Mouse (Mus musculus) spleen, adult 2 months (tissue): ENCODE measurements around the gene Rab38. TPM values are rescaled to one million over a fixed set of nuclear protein-coding genes. Genes with fewer than 3 reads are reported as not detected.

Experiments
- DNase-seq, 2 experiments: peaks; one replicate each; pipeline versions ENCODE4 v3.0.0 to v3.0.0-alpha.2; 2012 to 2021; ENCODE audit warnings: low spot score in 2 of 2, low read depth in 1 of 2
- H3K27ac ChIP-seq: fragments of 200-500 bp; 2 replicates; pipeline ENCODE4 v1.5.1; 2012; ENCODE audit warnings: low read length, inconsistent platforms; ENCODE audit not compliant: insufficient read depth
- H3K27me3 ChIP-seq: fragments of 200-500 bp; 2 replicates; pipeline ENCODE4 v1.6.1; 2012; ENCODE audit warnings: mild to moderate bottlenecking, moderate library complexity, low read length, inconsistent platforms; ENCODE audit not compliant: control insufficient read depth, insufficient read depth
- H3K36me3 ChIP-seq: fragments of 200-500 bp; 2 replicates; pipeline ENCODE4 v1.6.1; 2012; ENCODE audit warnings: mild to moderate bottlenecking, low read length, inconsistent platforms; ENCODE audit not compliant: control insufficient read depth, insufficient read depth
- H3K4me1 ChIP-seq: fragments of 200-500 bp; 2 replicates; pipeline ENCODE4 v1.6.1; 2011; ENCODE audit warnings: inconsistent platforms; ENCODE audit not compliant: control insufficient read depth, insufficient read depth, insufficient read length
- H3K4me3 ChIP-seq: fragments of 200-500 bp; 2 replicates; pipeline ENCODE4 v1.5.1; 2011; ENCODE audit warnings: mild to moderate bottlenecking, inconsistent platforms; ENCODE audit not compliant: insufficient read depth, insufficient read length; ENCODE audit errors: extremely low read depth
- CTCF ChIP-seq: fragments of 200-500 bp; IDR thresholded peaks from 2 replicates; pipeline ENCODE4 v1.5.1; 2011; ENCODE audit warnings: mild to moderate bottlenecking, inconsistent platforms; ENCODE audit not compliant: insufficient read depth, insufficient read length, insufficient replicate concordance; ENCODE audit errors: extremely low read depth
- POLR2A ChIP-seq: fragments of 200-500 bp; IDR thresholded peaks from 2 replicates; pipeline ENCODE4 v1.6.1; 2011; ENCODE audit warnings: low read depth, low read length, inconsistent platforms
- WGBS: fragments of 180-500 bp; shearing (Covaris S2); methylation state at CpG from one replicate; pipeline ENCODE4 v1.1.7; 2018; 5-methylcytosine and 5-hydroxymethylcytosine counted together
- polyA plus RNA-seq: library from polyadenylated mRNA; depleted of rRNA; stranded (reverse); fragments of >200 nt; gene quantifications from 2 replicates; pipeline ENCODE4 v1.2.3, GENCODE M21; 2012

The Rab38 gene
- polyA plus RNA-seq, 1 experiment = 2.9 TPM

DNA sequence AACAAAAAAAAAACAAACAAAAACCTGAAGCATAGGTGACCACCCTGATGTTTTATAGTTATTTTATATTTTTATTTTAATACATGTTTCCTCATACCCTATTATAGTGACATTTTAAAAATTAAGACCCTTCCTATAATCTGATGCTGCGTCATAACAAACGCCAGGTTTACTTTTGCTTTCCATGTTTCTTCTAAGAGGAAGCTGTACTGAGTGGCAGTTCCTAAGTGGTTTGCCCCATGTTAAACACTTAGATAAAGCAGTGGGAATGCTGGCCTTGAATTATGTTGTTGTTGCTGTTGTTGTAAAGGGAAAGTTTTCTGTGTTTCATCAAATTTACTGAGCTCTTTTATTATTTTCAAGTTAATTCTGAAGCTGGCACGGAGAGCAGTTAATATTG, 27.8 kb downstream of the Rab38 start:
- Histone ChIP-seq H3K4me1 (no peaks in the 10 kb centered on the region), H3K4me3 (no peak overlapping the region), H3K27ac (no peak overlapping the region), H3K27me3 (no peaks in the 10 kb centered on the region), H3K36me3 (no peaks in the 10 kb centered on the region)
- WGBS = 59% methylated on average over 3 of the region's 3 CpGs
- DNase-seq = no peak
- TF ChIP-seq POLR2A = no peak
- no peak for TF ChIP-seq CTCF

DNA sequence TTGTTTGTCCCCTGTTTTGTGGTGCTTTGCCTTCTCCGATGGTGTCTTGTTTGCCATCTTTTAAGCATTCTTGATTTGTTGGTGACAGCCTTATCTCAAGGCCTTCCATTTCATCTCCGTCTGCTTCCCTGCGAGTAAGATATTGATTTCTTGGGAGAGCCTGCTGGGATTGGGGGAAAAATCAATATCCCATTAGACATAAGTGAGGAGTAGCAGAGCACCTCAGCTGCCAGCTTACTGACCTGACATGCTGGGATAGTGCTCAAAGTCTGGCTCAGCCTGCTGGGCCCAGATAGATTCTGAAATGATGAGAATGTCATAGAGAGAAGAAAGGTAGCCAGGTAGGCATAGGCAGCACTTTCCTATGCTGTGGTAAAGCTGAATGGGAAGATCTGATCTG, 37.7 kb downstream of the Rab38 start:
- H3K27me3 ChIP-seq = no peaks in the 10 kb centered on the region
- no peaks in the 10 kb centered on the region for H3K4me1 ChIP-seq
- DNase-seq = no peak
- no peak overlapping the region for H3K4me3 ChIP-seq
- H3K27ac ChIP-seq = no peak overlapping the region
- WGBS = 89% methylated on average over 3 of the region's 3 CpGs
- TF ChIP-seq CTCF = no peak
- TF ChIP-seq POLR2A = no peak
- no peaks in the 10 kb centered on the region for H3K36me3 ChIP-seq

DNA sequence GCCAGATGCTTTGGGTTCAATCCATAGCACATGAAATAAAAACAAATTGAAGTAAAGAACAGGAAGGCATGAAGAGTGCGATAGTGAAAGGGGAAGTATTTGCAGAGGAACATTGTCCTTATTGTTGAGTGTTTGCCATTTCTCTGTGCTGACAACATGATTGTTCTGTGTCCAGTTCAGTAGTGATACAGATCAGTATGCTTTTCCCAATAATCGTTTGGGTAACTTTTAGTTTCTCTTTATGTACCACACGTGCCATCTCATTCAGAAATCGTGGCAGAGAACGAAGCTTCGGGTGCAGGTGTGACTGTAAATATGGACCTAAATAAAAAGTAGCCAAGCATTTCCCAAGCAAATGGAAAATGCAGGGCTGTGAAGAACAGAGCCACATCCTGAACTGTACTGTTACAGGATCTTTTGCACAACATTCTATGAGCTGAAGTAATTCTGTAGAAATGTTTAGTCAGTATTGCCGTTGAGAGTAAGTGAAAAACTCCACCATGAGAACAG, 52.1 kb downstream of the Rab38 start:
- Histone ChIP-seq H3K27ac (no peak overlapping the region), H3K27me3 (no peaks in the 10 kb centered on the region), H3K4me1 (no peaks in the 10 kb centered on the region), H3K4me3 (no peak overlapping the region), H3K36me3 (no peaks in the 10 kb centered on the region)
- DNase-seq = no peak
- 12% methylated on average over 7 of the region's 7 CpGs for WGBS
- TF ChIP-seq CTCF (no peak), POLR2A (no peak)

DNA sequence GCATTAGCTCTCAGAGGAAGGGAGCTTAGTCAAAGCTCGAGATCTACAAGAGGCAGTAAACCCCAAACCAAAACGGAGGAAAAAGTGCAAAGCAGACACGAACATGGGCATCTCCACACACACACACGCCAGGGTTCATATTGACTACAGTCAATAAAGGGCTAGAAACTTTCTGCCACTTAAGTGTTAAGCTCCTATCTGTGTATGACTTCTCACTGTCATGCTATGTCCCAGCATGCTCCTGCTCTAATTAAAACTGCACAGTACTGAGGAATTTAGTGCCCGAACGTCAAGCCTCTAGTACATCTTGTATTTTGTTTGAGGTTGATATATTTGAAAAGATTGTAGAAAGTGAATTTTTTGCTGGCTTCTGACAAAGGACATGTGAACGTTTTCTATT, 52.6 kb downstream of the Rab38 start:
- no peaks in the 10 kb centered on the region for H3K4me1 ChIP-seq
- 42% methylated on average over 7 of the region's 7 CpGs for WGBS

DNA sequence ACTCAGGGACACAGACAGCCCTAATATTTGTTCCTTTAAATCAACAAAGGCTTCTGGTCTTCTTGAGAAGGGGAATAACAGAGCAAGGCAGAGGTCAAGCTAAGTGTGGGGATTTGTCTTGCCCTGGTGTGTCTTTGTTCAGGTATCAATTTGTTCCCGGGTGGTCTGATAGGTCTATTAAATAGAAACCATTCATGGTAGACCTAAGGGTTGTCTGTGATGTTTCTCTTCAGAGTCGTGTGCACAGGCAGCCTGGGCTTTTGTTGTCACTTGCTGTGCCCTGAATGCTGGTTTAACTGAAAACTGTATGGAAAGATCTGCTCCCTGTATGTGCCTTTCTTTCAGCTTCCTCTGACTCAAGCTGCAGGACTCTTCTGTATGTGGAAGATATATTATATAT, 60.9 kb downstream of the Rab38 start:
- H3K4me3 ChIP-seq = no peak overlapping the region
- no peak overlapping the region for H3K27ac ChIP-seq
- 84% methylated on average over 2 of the region's 2 CpGs for whole genome bisulfite sequencing
- H3K36me3 ChIP-seq = no peaks in the 10 kb centered on the region
- H3K27me3 ChIP-seq = no peaks in the 10 kb centered on the region
- no peak for TF ChIP-seq POLR2A
- no peak for TF ChIP-seq CTCF
- H3K4me1 ChIP-seq = no peaks in the 10 kb centered on the region
- DNase-seq = no peak

More for the DNA sequence above, 52.6 kb downstream of the Rab38 start:
- H3K27me3 ChIP-seq = no peaks in the 10 kb centered on the region
- H3K36me3 ChIP-seq = no peaks in the 10 kb centered on the region
- no peak for DNase-seq
- TF ChIP-seq POLR2A (no peak), CTCF (no peak)
- H3K4me3 ChIP-seq = no peak overlapping the region
- no peak overlapping the region for H3K27ac ChIP-seq

DNA sequence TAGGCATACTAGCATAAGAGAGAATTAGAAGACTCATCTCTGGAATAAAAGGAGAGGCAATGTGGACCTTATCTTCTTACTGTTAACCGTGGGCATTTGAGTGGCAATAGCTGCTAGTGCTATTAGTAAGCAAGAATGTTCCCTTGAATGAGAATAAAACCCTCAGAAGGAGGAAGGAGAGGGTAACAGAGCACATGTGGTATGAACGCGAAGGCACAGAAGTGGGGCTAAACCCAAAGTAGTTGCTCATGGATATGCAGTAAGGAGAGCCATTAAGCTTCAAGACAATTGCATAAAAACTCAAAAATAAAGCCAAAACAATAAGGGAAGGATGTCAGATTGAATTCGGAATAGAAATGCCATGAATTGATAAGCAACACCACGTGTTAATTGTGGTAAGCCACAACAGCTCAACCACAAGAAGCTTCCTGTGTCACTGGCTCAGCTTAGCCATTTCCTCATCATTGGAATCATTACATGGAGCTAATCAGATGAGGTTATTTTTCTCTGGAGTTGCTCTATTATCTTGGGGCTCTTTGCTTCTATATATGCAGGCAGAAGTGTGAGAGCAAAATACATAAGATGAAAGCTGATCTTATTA, 72.2 kb downstream of the Rab38 start:
- TF ChIP-seq CTCF (no peak), POLR2A (no peak)
- Histone ChIP-seq H3K27me3 (no peaks in the 10 kb centered on the region), H3K4me1 (no peaks in the 10 kb centered on the region), H3K36me3 (no peaks in the 10 kb centered on the region), H3K4me3 (no peak overlapping the region), H3K27ac (no peak overlapping the region)
- 13% methylated on average over 5 of the region's 5 CpGs for WGBS
- no peak for DNase-seq

DNA sequence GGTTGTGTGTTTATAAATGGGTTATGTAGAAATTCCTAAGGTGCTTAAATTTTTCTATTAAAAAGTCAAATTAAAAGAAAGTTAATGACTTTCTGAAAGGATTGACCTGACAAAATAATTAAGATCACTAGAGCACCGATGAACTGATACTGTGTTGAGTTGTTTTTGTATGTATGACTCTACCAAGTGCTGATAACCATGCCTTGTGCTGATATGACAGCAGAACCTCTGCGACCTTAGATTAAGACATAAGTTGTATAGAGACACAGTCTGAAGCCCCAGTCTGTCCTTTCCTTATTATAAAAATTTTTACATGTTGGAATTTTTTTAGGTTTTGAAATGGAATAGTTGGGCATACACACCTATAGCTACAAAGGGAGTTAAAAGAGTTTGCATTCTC, 79.7 kb downstream of the Rab38 start:
- H3K4me3 ChIP-seq = no peak overlapping the region
- DNase-seq = no peak
- no peak overlapping the region for H3K27ac ChIP-seq
- no peak for TF ChIP-seq CTCF
- TF ChIP-seq POLR2A = no peak
- 78% methylated on average over 2 of the region's 2 CpGs for WGBS
- H3K4me1 ChIP-seq = no peaks in the 10 kb centered on the region
- no peaks in the 10 kb centered on the region for H3K36me3 ChIP-seq
- H3K27me3 ChIP-seq = no peaks in the 10 kb centered on the region
